Mouse (Mus musculus) gastrocnemius, postnatal 4 days (tissue): ENCODE data around the gene Gm26602. TPM values are rescaled to one million over a fixed set of nuclear protein-coding genes. Genes with fewer than 3 reads are reported as not detected.

Experiments used
- DNase-seq, 2 experiments: peaks; one replicate each; pipeline ENCODE4 v3.0.0; 2021 to 2022; ENCODE audit warnings: low spot score in 2 of 2, mixed read lengths in 2 of 2
- long read RNA-seq, 2 experiments: library from polyadenylated mRNA; stranded (forward); transcript quantifications; one replicate each; pipeline ENCODE4 v2.0.0; 2021
- total RNA-seq, 2 experiments: library from RNA; stranded (reverse); gene quantifications; 2 replicates each; pipeline ENCODE4 v1.2.3; 2021

Gm26602 gene
- not detected for total RNA-seq
- long read RNA-seq, experiment 1, result 0 reads
- long read RNA-seq, experiment 2, result 0 reads

DNA sequence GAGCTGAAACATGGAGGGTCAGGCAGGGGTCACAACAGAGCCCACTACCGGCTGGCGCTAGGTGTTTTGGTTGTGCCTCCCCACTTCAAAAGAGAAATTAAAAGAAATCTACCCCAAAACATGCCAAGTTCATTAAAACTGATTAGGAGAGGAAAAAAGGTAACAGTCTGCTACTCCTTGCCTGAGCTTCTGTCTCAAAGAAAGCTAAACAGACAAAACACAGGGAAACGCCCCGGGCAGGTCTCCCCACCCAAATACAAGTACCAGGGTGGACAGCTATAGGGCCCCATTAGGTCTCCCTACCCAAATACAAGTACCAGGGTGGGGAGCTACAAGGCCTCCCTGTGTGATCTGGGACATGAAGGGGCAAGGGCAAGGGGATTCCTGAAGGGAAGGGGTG, at the start of gene Gm26602:
Gm26602 (plus strand) TSS at position 301 of the 400 bp plus-strand sequence.
- DNase-seq, result no peak

DNA sequence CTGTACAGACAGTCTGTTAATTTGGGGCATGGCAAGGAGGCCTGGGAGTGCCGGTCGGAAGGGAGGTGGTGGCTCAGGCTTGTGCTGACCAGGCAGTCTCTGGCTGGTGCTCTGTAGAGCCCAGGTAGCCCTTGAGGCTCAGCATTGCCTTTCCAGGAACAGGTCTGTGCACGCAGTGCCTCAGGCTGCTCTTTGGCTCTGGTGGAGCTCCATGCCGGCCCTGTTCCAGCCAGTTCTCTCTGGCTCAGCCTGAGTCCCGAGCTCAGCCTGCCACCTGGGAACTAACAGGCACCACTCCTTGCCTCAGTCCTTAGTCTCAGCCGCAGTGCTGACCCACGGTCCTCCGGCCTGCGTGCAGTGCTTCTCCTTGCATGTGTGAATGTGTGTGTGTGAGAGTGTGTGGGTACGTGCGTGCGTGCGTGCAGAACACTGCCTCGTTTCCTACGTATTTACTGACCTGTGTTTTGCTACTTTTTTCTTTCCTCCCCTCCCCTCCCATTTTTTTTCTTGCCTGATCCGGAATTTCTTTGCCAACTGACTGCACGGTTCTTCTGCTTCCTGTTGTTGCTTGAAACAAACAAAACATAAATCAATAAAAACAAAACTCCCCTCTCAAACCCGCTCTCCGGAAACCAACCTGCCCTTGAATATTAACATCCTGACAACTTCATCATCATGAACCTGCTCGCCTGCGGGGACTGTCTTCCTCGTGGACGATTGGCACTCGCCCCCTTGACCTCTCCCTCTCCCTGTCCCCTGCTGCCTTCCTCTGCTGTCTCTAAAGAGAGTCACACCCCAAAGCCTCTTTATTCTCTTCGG, 49.2 kb upstream of the Gm26602 start:
- DNase-seq, result no peak

GRCm38 (mm10) chr10:79862049-79862788, 48.4 kb upstream of the Gm26602 start:
- DNase-seq, result no peak

DNA sequence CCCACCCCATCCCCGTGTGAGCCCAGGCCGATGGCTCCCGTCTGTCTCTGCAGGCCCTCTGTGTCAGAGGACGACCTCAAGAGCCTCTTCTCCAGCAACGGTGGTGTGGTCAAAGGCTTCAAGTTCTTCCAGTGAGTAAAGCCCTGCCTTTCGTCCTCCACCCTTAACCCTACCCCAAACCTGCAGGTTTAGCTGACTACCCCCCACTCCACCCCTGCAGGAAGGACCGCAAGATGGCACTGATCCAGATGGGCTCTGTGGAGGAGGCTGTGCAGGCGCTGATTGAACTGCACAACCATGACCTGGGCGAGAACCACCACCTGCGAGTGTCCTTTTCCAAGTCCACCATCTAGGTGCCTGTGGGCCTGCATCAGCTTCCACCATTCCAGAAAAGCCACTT, 47.7 kb upstream of the Gm26602 start:
- DNase-seq, result no peak

DNA sequence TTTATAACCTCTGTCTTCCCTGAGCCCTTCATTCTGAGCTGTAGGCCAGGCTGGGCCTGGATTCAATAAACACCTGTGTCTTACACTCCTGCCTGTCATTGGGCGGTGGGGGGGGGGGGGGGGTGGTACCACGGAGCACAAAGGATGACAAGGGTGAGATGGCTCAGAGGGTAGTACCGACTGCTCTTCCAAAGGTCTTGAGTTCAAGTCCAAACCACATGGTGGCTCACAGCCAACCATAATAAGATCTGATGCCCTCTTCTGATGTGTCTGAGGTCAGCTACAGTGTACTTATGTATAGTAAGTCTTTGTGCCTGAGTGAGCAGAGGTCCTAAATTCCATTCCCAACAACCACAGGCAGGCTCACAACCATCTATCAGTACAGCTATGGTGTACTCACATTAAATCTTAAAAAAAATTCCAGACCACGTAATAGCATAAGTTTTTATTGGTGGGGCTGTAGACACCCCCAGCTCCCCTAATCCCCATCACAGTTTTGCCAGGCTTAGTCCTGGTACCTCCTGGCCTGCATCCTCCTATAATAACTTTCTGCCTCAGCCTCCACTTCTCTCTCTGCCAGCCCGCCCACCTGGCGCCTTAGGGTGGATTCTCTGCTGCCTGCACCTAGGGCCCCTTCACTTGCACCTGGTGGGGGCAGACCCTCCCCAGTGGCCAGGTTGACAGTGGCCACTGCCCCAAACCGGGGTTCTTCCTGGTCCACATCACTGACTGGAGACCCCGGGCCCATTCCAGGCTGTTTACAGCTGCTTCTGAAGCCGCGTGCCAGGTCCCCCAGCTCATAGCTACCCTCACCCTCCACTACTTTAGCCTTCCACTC, 46.1 kb upstream of the Gm26602 start:
- DNase-seq, result no peak

- DNase-seq, result no peak
Measured at GRCm38 (mm10) chr10:79865189-79865601, 45.5 kb upstream of the Gm26602 start.

- DNase-seq, result no peak
Measured at GRCm38 (mm10) chr10:79865801-79866295, 44.8 kb upstream of the Gm26602 start.

- no peak for DNase-seq
Measured at GRCm38 (mm10) chr10:79866601-79867000, 44.1 kb upstream of the Gm26602 start.

DNA sequence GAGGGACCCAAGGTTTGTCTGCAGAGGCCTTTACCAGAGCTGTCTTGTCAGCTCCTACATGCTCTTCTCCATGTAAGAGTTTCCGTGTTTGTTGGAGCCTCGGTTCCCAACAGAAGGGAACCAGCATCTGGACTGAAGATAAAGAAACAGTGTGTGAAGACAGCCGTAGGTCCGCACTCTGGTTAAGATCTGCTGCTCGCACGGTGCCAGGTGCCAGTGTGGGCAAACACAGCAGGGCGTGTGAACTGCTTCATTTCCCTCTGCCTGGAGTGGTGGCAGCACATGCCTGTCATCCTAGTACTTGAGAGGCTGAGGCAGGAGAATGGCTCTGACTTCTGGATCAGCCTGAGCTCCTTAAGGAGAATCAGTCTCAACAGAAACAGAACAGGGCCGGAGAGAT, 38.8 kb upstream of the Gm26602 start:
- DNase-seq, result no peak

- no peak for DNase-seq
Measured at GRCm38 (mm10) chr10:79872862-79873261, 37.8 kb upstream of the Gm26602 start.

DNA sequence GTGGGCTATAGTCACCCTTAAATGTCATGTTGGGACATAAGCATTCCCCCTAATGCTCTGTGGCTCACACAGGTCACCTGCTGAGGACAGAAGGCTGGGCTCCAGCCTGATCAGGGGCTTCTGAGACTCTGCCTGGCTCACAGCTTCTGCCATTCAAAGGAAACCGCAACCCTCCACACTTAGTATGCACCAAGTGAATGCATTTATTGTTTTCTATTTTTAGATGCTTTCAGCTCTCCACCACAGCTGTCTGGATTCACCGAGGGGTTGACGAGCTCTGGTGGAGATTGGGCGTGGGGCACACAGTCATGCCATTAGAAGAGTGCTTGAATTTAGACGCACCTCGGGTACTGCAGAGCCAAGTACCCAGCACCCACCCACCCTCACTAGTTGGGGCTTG, 37.3 kb upstream of the Gm26602 start:
- no peak for DNase-seq

- DNase-seq, result no peak
Measured at GRCm38 (mm10) chr10:79873715-79874289, 36.9 kb upstream of the Gm26602 start.

GRCm38 (mm10) chr10:79874290-79874862, 36.3 kb upstream of the Gm26602 start, which contains the start of the genes Prtn3 and Plppr3:
TSS of gene Prtn3 (plus strand) at chr10:79874476.
TSS of gene Plppr3 (minus strand) at chr10:79874634.
- no peak for DNase-seq

DNA sequence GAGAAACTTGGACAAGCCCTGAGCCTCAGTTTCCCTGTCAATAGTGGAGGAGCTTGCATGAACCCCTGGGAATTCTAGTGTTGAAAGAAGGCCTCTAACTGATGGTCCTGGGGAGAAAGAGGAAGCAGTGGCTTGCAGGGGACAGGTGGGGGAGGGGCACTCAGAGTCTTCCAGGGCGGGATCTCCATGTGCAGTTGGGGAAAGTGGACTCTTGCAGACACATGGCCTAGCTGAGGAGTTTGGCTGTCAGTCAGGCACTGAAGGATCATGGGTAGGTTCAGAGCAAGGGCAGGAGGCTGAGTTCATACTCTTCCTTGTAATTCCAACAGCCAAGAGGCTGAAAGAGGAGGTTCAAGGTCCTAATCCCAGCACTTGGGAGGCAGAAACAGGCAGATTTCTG, 33.5 kb upstream of the Gm26602 start:
- DNase-seq, result no peak

- no peak for DNase-seq
Measured at GRCm38 (mm10) chr10:79877757-79878156, 32.9 kb upstream of the Gm26602 start.

- no peak for DNase-seq
Measured at GRCm38 (mm10) chr10:79879527-79879926, 31.1 kb upstream of the Gm26602 start.

DNA sequence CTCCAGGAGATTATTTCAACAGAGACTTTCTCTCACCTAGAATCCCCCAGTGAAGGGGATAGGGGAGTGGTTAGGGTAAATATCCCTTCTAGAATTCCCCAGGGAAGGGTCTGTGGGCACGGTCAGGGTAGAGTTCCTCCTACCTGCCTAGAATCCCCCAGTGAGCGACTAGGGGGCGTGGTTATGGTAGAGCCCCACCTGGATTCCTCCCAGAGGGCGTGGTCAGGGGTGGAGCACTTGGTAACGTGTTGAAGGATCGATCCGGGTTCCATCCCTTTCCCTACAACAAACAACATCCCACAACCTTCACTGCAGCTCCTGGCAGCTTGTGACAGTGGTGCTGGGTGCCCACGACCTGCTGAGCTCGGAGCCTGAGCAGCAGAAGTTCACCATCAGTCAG, 29.9 kb upstream of the Gm26602 start:
- DNase-seq, result no peak

DNA sequence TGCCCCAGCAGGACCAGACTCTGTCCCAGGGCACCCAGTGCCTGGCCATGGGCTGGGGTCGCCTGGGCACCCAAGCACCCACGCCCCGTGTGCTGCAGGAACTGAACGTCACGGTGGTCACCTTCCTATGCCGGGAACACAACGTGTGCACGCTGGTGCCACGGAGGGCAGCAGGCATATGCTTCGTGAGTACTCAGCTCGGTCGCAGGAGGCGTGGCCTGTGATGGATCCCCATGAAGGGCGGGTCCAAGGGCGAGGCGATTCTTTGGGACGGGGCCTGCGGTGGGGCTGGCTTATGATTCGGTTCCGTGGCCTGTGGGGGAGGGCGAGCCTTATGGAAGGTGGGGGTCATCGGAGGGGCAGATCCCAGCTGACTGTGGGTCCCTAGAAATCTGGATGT, 28.7 kb upstream of the Gm26602 start:
- DNase-seq, result no peak

DNA sequence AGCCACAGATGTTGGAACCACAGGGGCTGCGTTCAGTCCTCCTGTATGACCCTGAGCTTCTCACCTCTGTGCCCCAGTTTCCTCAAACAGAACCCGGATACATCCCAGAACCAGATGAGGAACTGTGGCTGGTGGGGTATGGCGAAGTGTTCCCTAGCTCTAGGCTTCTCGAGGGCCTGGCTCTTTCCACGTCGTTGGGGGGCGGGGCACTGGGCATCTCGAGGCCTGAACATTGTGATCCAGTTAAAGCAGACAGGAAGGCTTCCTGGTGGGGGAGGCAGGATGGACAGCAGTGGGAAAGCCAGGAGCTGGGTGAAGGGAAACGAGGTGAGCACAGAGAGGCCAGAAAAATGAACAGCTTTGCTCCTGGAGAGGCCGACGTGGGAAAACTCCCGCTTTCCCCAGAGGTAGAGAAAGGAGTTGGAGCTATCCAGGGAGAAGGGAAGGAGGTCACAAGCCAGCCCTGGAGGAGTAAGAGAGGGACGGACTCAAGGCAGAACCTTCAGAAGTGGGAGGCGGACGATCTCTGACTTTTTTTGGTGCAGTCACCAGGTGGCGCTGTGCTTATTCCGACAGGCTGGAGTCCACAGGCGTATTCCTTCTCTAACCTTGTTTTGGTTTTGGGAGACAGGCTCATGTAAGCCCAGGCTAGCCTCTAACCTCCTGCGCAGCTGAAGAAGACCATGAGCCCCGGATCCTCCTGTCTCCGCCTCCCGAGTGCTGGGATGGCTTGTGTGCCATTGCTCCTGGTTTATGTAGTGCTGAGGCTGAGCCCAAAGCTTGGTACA, 27.2 kb upstream of the Gm26602 start:
- DNase-seq, result peak in 1 of 2 experiments; percentile 77

- no peak for DNase-seq
Measured at GRCm38 (mm10) chr10:79884446-79884845, 26.2 kb upstream of the Gm26602 start.
